Mouse (Mus musculus): Measurements from ENCODE around the gene Ncoa1.
"Not testable (repeated sequence)": the region's sequence is repeated elsewhere in the genome, so short reads cannot be mapped to it uniquely, and the experiment has no call there.

Gene Ncoa1

DNA sequence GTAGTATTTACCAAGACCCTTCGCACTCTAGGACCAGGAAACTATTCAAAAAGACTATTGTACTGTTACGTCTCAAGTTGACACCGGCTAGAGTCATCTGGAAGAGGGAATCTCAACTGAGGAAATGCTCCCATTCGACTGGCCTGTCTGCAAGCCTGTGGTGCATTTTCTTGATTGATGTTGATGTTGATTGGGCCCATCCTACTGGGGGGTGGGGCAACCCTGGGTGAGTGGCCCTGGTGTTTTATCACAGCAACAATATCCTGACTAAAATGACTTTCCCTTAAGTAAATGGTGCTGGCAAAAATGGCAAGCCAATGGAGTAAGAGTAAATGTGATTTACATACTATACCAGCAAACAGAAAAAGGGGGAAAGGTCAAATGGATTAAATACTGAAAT, 85.7 kb downstream of the Ncoa1 start:
- DNase-seq = no peak

DNA sequence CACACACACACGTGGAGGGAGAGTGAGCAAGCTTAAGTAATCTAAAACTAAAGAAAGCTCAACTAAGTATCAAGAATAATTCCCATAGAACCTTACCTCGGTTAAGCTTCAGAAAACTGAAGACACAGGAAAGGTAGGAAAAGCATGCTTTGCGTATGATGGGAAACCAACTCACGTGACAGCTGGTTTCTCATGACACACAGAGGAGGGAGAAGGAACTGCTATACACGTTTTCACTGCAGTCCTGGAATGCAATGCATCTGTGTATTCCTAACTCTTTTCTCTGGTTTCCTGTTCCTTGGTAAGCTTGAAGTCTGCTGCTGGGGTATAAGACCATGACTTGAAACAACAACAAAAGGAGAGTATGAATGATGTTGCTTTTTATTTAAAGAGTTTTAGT, 86.3 kb downstream of the Ncoa1 start:
- DNase-seq = no peak

DNA sequence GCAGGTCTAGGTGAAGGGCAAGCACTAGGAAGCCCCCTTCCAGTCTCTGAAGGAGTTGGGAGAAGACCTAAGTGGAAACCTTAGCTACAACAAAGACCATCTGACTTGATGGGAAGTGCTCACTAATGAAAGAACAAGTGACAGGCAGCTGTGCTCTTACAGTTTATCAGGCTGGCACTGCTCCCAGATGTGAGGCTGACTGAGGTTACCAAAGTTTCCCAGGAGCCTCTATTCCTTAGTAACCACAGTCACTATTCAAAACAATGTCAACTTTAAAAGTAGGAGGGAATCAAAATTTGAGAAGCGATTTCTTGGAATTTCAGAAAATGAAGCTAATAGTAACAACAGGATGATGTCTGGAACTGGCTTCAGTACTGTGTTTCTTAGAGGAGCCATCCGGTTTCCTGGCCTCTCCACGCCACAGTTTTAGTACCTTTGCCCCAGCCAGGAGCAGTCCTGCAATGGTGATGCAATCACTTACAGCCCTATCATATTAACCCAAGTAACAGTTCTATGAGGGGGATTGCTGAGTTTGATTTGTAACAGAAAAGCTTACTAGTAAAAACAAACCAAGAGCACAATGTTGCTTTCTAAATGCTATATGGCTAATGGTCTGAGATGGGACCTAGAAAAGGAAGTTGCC, 90.8 kb downstream of the Ncoa1 start:
- no peak for DNase-seq

DNA sequence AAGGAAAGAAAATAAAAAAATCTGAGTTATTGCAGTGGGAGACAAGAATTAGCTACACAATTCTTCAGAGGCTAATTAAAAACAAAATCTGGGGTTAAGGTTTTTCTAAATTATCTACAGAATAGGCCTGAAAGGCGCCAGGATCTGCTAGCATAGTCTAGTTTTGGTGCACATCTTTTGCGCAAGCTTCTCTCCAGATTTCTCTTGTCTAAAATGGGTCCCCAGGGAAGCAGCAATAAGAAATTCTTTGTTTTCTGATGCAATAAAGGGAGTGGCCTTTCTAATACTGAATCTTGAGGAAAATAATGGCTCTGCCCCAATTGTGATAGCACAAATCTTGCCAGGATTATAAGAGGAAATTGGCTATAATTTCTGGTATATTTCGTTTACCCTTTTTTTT, 93.9 kb downstream of the Ncoa1 start:
- no peak for DNase-seq

DNA sequence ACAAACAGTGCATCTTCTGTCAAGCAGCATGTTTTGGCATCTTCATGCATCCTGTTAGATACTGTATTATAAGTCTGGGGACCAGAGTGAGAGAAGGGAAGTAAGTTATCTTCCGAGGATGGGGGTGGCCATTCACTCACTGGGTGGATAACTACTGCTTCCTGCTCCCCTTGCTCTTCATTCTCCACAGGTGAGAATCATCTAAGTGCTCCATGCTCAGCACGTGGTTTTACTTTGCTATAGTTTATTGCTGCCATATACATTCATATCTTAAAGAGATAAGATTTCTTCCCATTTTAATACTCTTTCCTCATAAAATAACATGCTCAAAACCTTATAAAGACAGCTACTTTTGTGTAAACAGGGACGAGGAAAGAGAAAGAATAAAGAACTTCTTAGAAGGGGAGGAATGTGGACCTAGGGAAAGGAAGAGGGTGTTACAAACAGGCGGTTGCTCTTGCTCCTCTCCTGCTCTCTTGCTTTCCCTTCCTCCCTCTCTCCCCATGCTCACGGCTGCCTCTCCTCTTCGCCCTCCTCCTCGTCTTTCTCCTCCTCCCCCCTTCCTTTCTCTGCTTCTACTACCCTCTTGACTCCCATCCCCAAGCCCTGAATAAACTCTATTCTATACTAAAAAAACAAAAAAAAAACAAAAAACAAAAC, 97.6 kb downstream of the Ncoa1 start:
- DNase-seq = no peak

DNA sequence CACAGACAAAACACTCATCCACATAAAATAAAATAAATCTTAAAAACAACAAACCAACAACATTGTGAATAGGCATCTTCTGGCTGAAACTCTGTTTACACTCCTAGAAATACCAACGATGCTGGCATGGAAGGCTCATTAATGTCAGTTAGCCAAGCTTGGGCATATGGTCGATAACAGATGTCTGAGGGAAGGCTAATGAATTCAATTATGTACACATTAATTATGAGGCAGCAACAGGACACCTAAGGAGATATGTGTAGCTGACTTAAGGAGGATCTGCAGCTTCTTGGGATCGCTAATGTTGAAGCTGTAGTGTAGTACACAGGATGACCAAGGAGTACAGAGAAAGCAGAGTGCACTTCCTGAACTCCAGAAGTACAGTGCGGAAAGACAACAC, 100.5 kb downstream of the Ncoa1 start:
- DNase-seq = peak; percentile 56

DNA sequence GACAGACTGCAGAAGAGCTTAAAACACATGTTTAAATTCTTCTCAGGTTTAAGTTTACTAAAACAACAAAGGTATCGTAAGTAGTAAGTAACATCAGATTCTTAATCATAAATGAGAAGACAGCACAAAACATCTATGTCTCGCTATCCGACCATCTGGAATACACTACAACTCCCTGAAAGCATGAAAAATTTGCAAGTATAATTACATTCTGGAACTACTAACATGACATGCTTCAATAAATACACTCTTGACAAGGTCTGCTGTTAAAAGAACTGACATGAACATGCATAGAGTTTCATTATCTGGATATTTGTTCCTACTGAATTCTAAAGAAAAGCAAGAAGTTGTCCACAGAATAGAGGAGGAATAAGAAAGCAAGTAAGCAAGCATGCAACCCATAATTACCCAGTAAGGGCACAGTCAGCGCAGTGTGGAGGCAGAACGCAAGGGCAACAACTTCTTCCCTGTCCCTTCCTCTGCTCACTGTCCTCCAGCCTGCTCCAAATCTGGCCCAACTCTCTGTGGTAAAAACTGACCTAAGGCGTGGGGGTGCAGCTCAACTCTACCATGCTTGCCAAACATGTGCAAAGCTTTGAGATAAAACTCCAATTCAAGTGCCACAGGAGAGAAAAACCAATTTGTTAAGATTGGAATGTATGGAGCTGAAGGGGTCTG, 102.0 kb downstream of the Ncoa1 start:
- no peak for DNase-seq

DNA sequence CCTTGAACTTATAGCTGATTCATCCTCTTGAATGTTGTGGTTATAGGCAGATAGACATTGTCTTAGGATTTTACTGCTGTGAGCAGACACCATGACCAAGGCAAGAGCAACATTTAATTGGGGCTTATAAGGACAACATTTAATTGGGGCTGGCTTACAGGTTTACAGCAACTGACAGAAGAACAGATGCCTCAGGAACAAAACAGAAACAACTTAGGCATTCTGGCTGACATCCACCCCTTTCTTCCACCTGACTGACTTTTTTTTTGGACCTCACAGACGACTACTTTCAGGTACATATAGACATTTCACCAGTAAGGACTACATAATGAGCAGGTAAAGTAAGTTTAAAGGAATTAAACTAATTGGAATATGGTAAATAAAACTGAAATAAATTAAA, 105.6 kb downstream of the Ncoa1 start:
- no peak for DNase-seq

DNA sequence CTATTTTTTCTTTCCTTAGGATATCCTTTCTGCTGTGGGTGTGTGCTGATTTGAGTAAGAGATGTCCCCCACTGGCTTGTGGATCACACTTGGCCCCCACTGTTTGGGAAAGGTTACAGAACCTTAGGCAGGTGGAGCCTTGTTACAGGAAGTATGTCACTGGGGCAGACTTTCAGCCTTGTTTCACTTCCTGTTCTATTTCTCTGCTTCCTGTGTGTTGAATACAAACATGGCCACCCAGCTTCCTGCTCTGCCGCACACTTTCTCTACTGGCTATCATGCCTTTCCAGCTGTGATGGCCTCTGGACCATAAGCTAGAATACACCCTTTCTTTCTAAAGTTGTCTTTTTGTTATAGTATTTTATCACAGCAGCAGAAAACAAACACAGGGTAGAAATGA, 111.0 kb downstream of the Ncoa1 start:
- no peak for DNase-seq

DNA sequence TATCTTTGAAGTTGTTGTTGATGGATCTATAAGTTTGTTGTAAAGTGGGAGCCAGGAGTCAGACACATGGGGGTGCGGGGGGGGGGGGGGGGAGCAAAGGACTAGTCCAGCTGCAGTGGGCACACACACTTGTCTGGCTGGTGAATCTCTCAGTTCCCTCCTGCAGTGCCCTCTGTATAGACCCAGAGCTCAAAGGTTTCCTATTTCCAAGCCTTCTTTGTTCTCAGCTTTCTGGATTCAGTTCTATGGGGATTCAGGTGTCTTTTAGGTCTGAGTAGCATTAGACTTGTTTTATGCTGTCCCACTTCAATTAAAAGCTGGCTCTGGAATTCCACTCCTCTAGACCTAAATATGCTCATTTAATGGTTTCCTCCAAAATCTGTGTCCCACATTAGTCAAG, 117.5 kb downstream of the Ncoa1 start:
- no peak for DNase-seq

DNA sequence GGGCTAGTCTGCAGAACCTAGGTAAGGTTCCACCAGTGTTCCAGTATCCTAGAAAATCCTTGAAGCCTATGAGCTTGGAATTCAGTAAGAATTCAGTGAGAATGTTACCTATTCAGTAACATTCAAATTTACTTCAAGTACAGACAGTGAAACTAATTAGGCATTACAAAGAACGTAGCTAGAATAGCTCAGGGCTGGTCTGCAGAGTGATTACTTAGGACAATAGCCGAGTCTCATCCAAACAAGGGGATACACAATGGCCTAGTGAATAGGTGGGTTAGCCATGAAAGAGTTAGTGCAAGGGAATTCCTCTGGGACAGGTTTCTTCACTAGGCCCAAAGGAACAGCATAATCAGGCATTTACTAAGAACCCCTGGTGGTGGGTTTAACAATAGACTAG, 118.3 kb downstream of the Ncoa1 start:
- not testable (repeated sequence) for DNase-seq

DNA sequence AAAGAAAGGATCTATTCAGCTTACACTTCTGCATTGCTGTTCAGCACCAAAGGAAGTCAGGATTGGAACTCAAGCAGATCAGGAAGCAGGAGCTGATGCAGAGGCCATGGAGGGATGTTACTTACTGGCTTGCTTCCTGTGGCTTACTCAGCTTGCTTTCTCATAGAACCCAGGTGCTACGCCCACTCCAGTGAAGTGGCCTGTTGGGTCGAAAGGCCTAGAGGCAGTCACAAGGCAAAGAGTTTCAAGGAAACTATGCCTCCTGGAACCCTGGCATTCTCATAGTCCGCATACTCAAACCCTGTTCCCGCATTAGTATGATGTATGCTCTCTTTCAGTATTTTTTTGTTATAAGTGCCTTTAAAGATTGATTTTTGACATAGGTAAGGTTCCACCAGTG, 118.9 kb downstream of the Ncoa1 start:
- DNase-seq = no peak

DNA sequence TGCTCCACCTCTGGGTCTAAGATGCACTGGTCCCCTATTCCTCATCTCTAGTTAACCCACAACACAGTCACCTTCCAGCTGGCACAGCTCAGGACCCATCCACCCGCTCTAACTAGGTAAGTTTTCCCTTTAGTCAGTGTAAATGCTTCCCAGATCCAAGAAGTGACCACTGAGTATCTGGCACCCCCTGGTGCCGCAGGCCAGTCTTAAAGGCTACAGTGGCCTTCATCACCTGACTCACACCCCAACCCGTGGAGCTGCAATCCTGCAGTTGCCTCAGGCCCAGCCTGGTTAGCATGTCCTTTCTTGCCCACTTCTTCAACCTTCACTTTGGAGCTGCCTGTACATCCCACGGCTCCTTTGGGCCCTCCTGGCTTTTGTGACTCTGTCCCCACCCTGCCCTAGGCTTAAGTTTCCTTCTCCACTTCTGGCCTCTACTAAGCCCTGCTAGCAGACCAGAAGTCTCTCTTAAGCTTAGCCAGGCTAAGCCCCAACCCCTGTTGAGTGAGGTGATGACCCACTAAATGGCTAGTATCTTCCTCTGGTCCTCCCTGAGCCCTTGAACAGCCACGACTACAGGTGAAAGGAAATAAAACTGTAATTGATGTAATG, 120.0 kb downstream of the Ncoa1 start:
- no peak for DNase-seq

DNA sequence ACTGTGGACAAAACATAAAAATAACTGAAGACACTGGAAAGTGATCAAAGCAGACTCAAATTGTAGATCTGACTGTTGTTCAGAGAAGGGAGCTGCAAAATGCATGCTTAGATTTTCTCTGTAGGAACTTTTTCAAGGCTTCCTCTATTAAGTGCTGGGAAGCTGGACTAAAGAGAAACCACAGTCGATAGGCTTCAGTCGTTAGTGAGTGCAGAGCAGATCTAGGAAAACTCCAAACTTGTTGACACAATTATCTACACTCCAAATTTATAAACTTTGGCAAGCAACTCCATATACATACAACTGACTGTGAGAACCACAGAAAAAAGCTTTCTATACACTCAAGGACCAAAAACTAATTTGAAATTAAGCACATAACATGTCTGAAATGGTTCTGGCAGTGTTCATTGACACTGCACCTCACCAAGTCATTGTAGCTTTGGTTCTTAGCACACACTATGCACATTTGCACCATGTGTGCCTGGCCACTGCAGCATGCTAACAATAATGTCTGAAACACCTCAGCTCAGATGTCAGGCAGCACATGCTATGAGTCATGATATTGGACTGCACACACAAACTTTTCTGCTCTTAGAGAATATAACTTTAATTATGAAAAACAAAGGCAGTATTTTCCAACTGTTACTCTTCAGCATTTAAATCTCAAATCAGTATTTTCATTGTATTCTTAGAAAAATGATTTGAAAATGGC, 121.8 kb downstream of the Ncoa1 start:
- no peak for DNase-seq

DNA sequence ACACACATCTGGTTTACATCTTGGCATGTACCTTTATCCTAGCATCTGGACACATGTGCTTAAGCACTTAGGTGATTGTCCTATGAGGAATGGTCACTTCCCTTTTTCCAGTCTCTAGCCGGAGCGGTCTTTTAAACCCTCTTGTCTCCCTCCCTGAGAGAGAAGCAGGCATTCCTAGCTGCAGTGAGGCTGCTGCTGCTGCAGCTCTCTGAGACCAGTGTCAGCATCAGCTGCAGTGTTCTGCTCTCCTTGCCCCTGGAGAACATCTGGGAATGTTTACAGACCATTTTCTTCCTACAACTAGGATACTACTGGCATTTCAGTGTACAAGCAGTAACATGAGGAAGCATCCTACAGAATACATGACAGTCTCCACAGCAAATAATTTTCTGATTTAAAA, 133.8 kb downstream of the Ncoa1 start:
- DNase-seq = no peak

DNA sequence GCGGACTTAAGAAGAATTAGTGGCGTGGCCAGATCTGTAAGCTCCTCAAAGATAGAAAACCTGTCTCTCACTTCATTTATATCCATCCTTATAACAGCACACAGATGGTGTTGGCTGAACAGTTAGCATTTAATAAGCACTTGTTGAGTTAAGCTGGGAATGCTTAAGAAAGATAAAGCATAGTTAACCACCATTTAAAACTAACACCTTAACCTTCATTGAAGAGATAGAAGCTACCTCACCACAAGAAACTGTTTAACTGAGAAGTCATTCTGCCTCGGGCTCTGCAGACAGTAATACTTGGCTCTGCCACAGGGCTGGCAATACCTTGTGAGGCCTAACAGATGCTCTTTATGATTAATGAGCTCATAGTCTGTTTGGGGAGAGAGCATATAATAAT, 134.9 kb downstream of the Ncoa1 start:
- no peak for DNase-seq

DNA sequence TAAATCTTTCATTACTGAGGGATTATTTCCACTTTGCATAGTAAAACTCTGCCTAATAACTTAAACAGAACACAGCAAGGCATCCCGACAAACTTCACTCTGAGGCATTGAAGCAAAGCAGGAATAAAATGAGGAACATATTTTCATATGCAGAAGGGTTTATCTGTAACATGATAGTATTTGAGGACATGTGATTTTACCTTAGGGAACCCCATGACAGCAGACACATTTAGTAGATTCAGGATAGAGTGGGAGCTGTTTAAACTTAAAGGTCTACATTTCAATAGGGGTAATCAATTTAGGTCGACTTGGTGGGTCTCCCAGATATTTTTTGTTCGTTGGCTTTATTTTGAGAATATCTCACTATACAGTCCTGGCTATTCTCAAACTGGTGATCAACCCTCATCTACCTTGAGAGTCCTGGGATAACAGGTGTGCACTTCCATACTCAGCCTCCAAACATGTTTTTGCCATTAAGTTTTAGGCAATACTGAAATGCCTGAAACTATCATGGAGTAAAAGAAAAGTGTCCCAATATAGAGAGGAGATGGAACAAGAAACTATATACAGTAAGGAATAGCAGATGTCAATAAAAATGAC, 136.6 kb downstream of the Ncoa1 start:
- DNase-seq = no peak

DNA sequence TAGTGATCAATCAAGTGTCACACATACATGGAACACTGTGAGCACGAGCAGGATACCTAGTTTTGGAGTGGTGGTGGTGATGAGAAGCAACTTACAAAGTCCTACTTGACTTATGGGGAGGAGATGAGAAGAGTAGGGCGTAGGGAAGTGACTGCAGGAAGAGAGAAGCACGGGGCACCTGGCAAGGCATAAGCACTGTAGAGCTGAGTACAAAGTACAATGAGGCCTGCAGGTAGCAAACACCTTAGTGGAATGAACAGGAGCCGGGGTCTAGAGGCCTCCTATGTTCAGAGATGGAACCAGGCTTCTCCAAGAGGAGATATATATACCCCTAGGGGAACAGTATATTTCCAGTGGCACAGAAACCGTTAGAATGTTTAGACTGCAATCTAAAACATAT, 153.4 kb downstream of the Ncoa1 start:
- DNase-seq = no peak

DNA sequence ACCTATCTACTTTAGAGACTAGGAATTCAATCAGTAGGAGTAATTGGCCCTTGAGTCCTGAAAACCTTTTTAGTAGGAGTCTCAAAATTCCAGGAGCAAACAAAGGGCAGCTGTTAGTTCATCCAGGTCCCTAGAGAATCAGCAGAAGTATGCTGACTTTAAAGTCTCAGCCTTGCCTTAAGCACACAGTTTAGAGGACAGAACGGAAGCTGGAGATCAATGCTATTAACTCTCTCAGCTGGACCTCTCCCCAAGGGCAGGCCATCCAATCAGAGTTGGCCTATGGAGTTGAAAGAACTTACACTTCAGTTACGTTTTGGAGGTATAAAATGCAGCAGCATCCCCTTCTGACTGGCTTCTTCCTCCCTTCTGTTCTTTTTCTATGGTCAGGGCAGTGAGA, 154.8 kb downstream of the Ncoa1 start:
- DNase-seq = no peak

DNA sequence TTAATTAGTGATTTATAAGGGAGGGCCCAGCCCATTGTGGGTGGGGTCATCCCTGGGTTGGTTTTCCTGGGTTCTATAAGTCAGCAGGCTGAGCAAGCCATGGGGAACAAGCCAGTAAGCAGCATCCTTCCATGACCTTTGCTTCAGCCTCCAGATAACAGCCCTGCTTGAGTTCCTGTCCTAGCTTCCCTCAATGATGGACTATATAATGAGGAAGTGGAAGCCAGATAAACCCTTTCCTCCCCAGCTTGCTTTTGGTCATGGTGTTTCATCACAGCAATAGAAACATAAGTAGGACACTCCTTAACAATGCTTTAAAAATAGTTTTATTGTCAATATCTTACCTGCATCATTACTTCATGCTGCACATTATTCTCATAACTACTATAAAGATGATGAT, 163.2 kb downstream of the Ncoa1 start:
- DNase-seq = no peak

DNA sequence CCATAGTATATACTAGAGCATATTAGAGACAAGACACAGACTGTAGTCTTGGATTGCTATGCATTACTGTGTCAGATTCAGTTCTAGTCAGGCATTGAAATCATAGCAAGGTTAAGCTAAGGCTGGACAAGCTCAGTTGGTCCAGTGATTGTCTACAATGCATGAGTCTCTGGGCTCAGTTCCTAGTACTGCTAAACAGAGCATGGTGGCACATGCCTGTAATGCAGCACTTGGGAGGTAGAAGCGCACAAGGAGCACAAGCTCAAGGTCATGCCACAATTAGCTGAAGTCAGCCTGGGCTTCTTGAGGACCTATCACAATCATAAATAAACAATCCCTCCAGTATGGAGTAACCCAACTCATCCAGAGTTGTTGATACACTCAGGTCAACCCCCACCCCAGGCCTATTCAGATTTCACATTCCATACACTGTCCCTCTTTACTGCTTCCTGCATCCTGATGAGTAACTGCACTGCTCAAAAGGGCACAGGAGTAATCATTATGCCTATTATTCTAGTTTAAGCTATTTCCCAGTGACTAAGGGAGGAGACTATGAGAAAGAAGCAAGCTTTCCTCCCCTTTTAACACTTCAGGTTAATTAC, 170.2 kb downstream of the Ncoa1 start:
- no peak for DNase-seq

DNA sequence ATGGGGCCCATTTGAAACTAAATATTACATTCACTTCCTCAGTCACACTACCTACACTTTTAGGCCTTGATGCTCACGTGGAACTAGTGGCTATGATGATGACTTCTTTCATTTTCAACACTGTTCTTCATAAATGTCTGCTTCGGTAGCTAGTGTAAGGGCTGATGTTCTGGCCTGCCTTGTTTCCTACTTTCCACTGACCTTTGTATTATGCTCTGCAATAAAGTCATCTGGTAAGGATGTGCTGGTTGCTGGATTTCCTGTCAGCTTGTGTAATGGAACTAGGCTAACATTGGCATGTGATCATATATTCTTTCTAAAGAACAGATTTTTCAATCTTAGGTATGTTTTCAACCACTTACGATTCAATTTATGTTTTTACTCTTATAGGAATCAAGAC, 177.7 kb downstream of the Ncoa1 start:
- no peak for DNase-seq

DNA sequence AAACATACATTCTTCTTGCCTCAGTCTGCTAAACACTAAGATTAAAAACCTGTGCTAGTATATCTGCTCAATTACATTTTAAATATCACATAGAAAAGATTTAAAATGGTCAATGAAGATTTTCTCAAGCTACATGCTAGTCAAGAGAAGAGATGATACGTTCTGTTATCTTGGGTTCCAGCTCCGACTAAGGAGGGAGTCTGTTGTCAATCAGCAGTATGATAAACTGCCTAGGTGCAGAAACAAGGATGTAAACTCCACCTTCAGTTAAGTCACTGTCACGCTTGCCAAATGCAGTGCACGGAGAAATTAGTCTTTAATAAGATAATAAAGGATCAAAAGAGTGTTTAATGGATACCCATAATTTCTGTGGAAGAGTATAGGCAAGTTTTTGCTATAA, 178.4 kb downstream of the Ncoa1 start:
- DNase-seq = no peak

Measured in layer of hippocampus, adult 9-11 months (tissue).